Mouse (Mus musculus): Measurements from ENCODE around the gene Apon. TPM values are rescaled to one million over a fixed set of nuclear protein-coding genes. Genes with fewer than 3 reads are reported as not detected.

The Apon gene
- polyA plus RNA-seq, 1 experiment from 2014 or later: 0.27 TPM

Other genes starting within 250 kb of the Apon start
- not detected in 2 replicates for gene Hsd17b6, start 246.5 kb upstream of the Apon start, polyA plus RNA-seq (2015; fragmentation: Nextera tagmentation; extraction: Ambion mirVana)
- gene Prim1, start 238.9 kb upstream of the Apon start, polyA plus RNA-seq (2015; fragmentation: Nextera tagmentation; extraction: Ambion mirVana): 97.9 and 98.0 TPM in 2 replicates
- gene Naca, start 218.5 kb upstream of the Apon start, polyA plus RNA-seq (2015; fragmentation: Nextera tagmentation; extraction: Ambion mirVana): 715 and 810 TPM in 2 replicates
- gene Ptges3, start 195.1 kb upstream of the Apon start, polyA plus RNA-seq (2015; fragmentation: Nextera tagmentation; extraction: Ambion mirVana): 562 and 583 TPM in 2 replicates
- 2,170 and 2,214 TPM in 2 replicates for gene Atp5b, start 170.8 kb upstream of the Apon start, polyA plus RNA-seq (2015; fragmentation: Nextera tagmentation; extraction: Ambion mirVana)
- 11.6 and 12.6 TPM in 2 replicates for gene Baz2a, start 162.5 kb upstream of the Apon start, polyA plus RNA-seq (2015; fragmentation: Nextera tagmentation; extraction: Ambion mirVana)
- 12.6 and 12.9 TPM in 2 replicates for gene Rbms2, start 73.8 kb upstream of the Apon start, polyA plus RNA-seq (2015; fragmentation: Nextera tagmentation; extraction: Ambion mirVana)
- gene Gls2, start 59.6 kb upstream of the Apon start, polyA plus RNA-seq (2015; fragmentation: Nextera tagmentation; extraction: Ambion mirVana): 0.48 and 1.3 TPM in 2 replicates
- gene Spryd4, start 42.3 kb upstream of the Apon start, polyA plus RNA-seq (2015; fragmentation: Nextera tagmentation; extraction: Ambion mirVana): 17.9 and 19.1 TPM in 2 replicates
- 0.13 and 0.21 TPM in 2 replicates for gene Mip, start 28.3 kb upstream of the Apon start, polyA plus RNA-seq (2015; fragmentation: Nextera tagmentation; extraction: Ambion mirVana)
- gene Timeless, start 22.0 kb upstream of the Apon start, polyA plus RNA-seq (2015; fragmentation: Nextera tagmentation; extraction: Ambion mirVana): 52.9 and 62.1 TPM in 2 replicates
- gene Apof, start 14.6 kb downstream of the Apon start, polyA plus RNA-seq (2015; fragmentation: Nextera tagmentation; extraction: Ambion mirVana): 0.14 TPM in 1 of 2 replicates, not detected in the other
- gene Stat2, start 16.5 kb downstream of the Apon start, polyA plus RNA-seq (2015; fragmentation: Nextera tagmentation; extraction: Ambion mirVana): 14.5 and 15.3 TPM in 2 replicates
- gene Il23a, start 44.7 kb downstream of the Apon start, polyA plus RNA-seq (2015; fragmentation: Nextera tagmentation; extraction: Ambion mirVana): not detected in 2 replicates
- gene Pan2, start 49.2 kb downstream of the Apon start, polyA plus RNA-seq (2015; fragmentation: Nextera tagmentation; extraction: Ambion mirVana): 32.0 and 35.0 TPM in 2 replicates
- 230 and 237 TPM in 2 replicates for gene Cnpy2, start 68.4 kb downstream of the Apon start, polyA plus RNA-seq (2015; fragmentation: Nextera tagmentation; extraction: Ambion mirVana)
- gene Cs, start 83.6 kb downstream of the Apon start, polyA plus RNA-seq (2015; fragmentation: Nextera tagmentation; extraction: Ambion mirVana): 212 and 236 TPM in 2 replicates
- gene Coq10a, start 114.9 kb downstream of the Apon start, polyA plus RNA-seq (2015; fragmentation: Nextera tagmentation; extraction: Ambion mirVana): 16.4 and 22.8 TPM in 2 replicates
- 12.0 and 14.6 TPM in 2 replicates for gene Ankrd52, start 123.0 kb downstream of the Apon start, polyA plus RNA-seq (2015; fragmentation: Nextera tagmentation; extraction: Ambion mirVana)
- gene Slc39a5, start 147.1 kb downstream of the Apon start, polyA plus RNA-seq (2015; fragmentation: Nextera tagmentation; extraction: Ambion mirVana): 0.18 TPM in 1 of 2 replicates, not detected in the other
- 153 and 156 TPM in 2 replicates for gene Nabp2, start 157.4 kb downstream of the Apon start, polyA plus RNA-seq (2015; fragmentation: Nextera tagmentation; extraction: Ambion mirVana)
- 76.4 and 83.9 TPM in 2 replicates for gene Rnf41, start 157.6 kb downstream of the Apon start, polyA plus RNA-seq (2015; fragmentation: Nextera tagmentation; extraction: Ambion mirVana)
- gene Smarcc2, start 205.2 kb downstream of the Apon start, polyA plus RNA-seq (2015; fragmentation: Nextera tagmentation; extraction: Ambion mirVana): 166 and 168 TPM in 2 replicates
- gene Myl6, start 240.0 kb downstream of the Apon start, polyA plus RNA-seq (2015; fragmentation: Nextera tagmentation; extraction: Ambion mirVana): 740 and 741 TPM in 2 replicates
- gene Myl6b, start 244.6 kb downstream of the Apon start, polyA plus RNA-seq (2015; fragmentation: Nextera tagmentation; extraction: Ambion mirVana): 4.1 TPM in 2 replicates

All from forebrain, embryonic 13.5 days (tissue).